In the genomic region with DNA sequence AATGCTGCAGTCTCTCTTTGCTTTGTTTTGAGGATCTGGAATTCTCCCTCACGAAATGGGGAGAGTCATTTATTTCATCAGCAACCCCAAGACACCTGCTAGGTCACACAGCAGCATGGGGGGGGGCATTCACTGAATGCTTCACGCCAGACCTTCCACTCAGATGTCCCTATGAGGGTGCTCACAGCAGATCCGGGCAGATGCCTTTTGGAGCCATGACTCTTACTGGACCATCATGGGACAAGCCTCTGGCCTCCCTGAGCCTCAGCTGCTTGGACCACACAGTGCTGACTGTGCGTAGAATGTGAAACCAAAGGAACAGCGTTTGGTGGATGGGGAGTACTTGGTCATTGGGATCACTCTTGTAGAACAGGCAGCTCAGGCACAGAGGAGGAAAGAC, we compare ENCODE assay signal across 19 mouse cellular contexts.
"Had no signal": no experiment of that assay in that cellular context is flagged by ENCODE, and none has a peak within 500 bp of the region (broad histone marks: within the 10 kb centered on the region; RNA-seq: fewer than 3 reads in every experiment).

No protein-coding gene starts in this region.

- H3K27ac ChIP-seq: limb, embryonic 12.5 days; limb, embryonic 15.5 days; liver, embryonic 14.5 days; lung, embryonic 15.5 days; neural tube, embryonic 12.5 days had no signal

- H3K4me3 ChIP-seq: limb, embryonic 12.5 days; limb, embryonic 15.5 days; lung, embryonic 15.5 days; megakaryocyte, embryonic 14.5 days; neural tube, embryonic 12.5 days; neural tube, embryonic 15.5 days had no signal

- H3K9me3 ChIP-seq: limb, embryonic 12.5 days; limb, embryonic 15.5 days; lung, embryonic 15.5 days; megakaryocyte, embryonic 14.5 days; neural tube, embryonic 12.5 days; neural tube, embryonic 15.5 days had no signal

- H3K9ac ChIP-seq: limb, embryonic 12.5 days; limb, embryonic 15.5 days; liver, embryonic 14.5 days; lung, embryonic 15.5 days; neural tube, embryonic 12.5 days; neural tube, embryonic 15.5 days had no signal

- H3K27me3 ChIP-seq: limb, embryonic 12.5 days; limb, embryonic 15.5 days; lung, embryonic 15.5 days; megakaryocyte, embryonic 14.5 days; neural tube, embryonic 12.5 days; neural tube, embryonic 15.5 days had no signal

- DNase-seq: kidney, adult 18-20 months; kidney, adult 9 months; kidney, postnatal 14 days; kidney, postnatal 4 days; left cerebral cortex, postnatal 4 days; lung, adult 18-20 months; lung, postnatal 10 days; lung, postnatal 36 days; midbrain, embryonic 14.5 days; thymus, postnatal 36 days had no signal

- H3K4me2 ChIP-seq: limb, embryonic 12.5 days; limb, embryonic 15.5 days; lung, embryonic 15.5 days; midbrain, embryonic 11.5 days; neural tube, embryonic 12.5 days; neural tube, embryonic 15.5 days had no signal

- ATAC-seq: intestine, embryonic 16.5 days had no signal

- H3K36me3 ChIP-seq: limb, embryonic 12.5 days; limb, embryonic 15.5 days; lung, embryonic 15.5 days; neural tube, embryonic 12.5 days; neural tube, embryonic 15.5 days had no signal
